Mouse (Mus musculus) neural tube, embryonic 14.5 days (tissue): Measurements from ENCODE around the gene Irf8. TPM values are rescaled to one million over a fixed set of nuclear protein-coding genes. Genes with fewer than 3 reads are reported as not detected.
"Not testable (repeated sequence)": the region's sequence is repeated elsewhere in the genome, so short reads cannot be mapped to it uniquely, and the experiment has no call there.

Experiments
- ATAC-seq: fragments of 200-750 bp; cut with Nextera tagmentation; 2 replicates; pipeline ENCODE4 v1.8.0; 2017; ENCODE audit warnings: low read depth, mild to moderate bottlenecking, moderate TSS enrichment, moderate library complexity
- H3K27ac ChIP-seq: fragments of 300-500 bp; sonication (generic); 2 replicates; pipeline ENCODE4 v1.5.1; 2014; ENCODE audit warnings: low read depth, mild to moderate bottlenecking, control low read depth, low read length, moderate library complexity, mixed read lengths
- H3K27me3 ChIP-seq: fragments of 300-500 bp; sonication (generic); 2 replicates; pipeline ENCODE4 v1.6.1; 2014; ENCODE audit warnings: low read length; ENCODE audit not compliant: control insufficient read depth, insufficient read depth
- H3K36me3 ChIP-seq: fragments of 300-500 bp; sonication (generic); 2 replicates; pipeline ENCODE4 v1.6.1; 2014; ENCODE audit warnings: low read length, mixed read lengths; ENCODE audit not compliant: control insufficient read depth, insufficient read depth
- H3K4me1 ChIP-seq: fragments of 300-500 bp; sonication (generic); 2 replicates; pipeline ENCODE4 v1.6.1; 2014; ENCODE audit warnings: low read length; ENCODE audit not compliant: control insufficient read depth, insufficient read depth
- H3K4me2 ChIP-seq: fragments of 300-500 bp; sonication (generic); 2 replicates; pipeline ENCODE4 v1.6.1; 2014; ENCODE audit warnings: mild to moderate bottlenecking, low read depth, low read length, control low read depth
- H3K4me3 ChIP-seq: fragments of 300-500 bp; sonication (generic); 2 replicates; pipeline ENCODE4 v1.5.1; 2014; ENCODE audit warnings: low read depth, low read length, control low read depth, mixed read lengths
- H3K9ac ChIP-seq: fragments of 300-500 bp; sonication (generic); replicated peaks from 2 replicates; pipeline ENCODE4 v1.6.1; 2014; ENCODE audit warnings: low read depth, mild to moderate bottlenecking, control low read depth, low read length, mixed read lengths
- H3K9me3 ChIP-seq: fragments of 300-500 bp; sonication (generic); 2 replicates; pipeline ENCODE4 v1.6.1; 2016; ENCODE audit warnings: low read length; ENCODE audit not compliant: control insufficient read depth
- WGBS: fragments of 180-500 bp; shearing (Covaris S2); extraction: QIAGEN DNeasy Blood & Tissue Kit; methylation state at CpG from one replicate; pipeline ENCODE4 v1.1.7; 2014; 5-methylcytosine and 5-hydroxymethylcytosine counted together
- polyA plus RNA-seq: library from polyadenylated mRNA; unstranded; fragments of >200 nt; fragmentation: Nextera tagmentation; extraction: Ambion mirVana; gene quantifications from 2 replicates; pipeline ENCODE4 v1.2.1, GENCODE M21; 2014

Irf8 gene
- polyA plus RNA-seq, 1 experiment from 2014 or later = 1.5 TPM

DNA sequence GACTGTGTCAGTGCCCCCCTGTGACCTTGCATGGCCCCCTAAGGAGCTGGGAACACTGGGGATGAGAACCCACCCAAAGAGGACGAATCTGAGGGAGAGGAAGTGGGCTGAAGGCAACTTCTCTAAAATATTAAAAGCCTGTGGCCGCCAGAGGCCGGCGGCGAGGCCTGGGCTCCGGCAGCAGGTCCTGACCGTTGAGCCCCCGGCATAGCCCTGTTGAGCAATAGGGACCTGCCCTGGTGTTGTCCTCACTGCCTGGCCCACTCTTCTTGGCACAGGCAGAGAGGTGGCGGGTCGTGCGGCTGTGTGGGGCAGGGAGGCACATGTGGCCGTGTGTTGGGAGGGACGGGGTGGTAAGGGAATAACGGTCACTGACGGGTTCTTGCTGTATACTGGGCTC lies 56.6 kb downstream of the Irf8 start:
- Histone ChIP-seq H3K4me2 (no peak overlapping the region), H3K27me3 (no peaks in the 10 kb centered on the region), H3K36me3 (no peaks in the 10 kb centered on the region), H3K4me1 (no peaks in the 10 kb centered on the region), H3K9ac (no peak overlapping the region), H3K4me3 (no peak overlapping the region), H3K27ac (no peak overlapping the region), H3K9me3 (no peaks in the 10 kb centered on the region)
- no peak for ATAC-seq
- 84% methylated on average over 15 of the region's 15 CpGs for WGBS

DNA sequence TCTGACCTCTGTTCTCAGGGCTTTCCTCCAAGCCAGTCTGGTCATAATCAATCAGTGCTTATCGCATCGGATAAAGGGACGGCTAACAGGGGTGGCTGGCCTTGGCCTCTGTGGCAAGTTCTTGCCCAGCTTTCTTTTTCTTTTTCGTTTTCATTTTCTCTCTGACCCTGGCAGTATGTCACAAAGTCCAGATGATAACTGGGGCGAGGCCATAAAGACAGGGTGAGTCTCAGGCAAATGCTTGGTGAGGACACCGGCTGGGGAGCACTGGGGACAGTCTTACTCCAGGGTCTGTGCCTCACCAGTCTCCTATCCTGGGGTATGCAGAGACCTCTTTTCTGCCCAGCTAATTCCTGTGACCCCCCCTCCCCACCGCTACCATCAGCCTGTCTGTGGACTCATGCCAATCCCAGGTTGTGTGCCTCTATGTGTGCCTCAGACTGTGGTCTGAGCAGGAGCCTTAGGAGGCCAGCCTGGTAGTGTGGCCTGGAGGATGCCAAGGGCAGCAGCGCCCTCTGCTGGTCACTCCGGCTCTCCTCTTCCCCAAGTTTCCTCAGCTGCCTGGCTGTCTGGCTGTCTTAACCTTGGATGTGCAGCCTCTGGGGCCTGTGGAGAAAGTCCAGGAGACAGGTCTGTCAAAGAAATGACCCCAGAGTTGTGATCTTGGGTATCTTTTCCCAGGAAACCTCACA lies 59.9 kb downstream of the Irf8 start:
- H3K9ac ChIP-seq = no peak overlapping the region
- no peaks in the 10 kb centered on the region for H3K9me3 ChIP-seq
- H3K27me3 ChIP-seq = no peaks in the 10 kb centered on the region
- no peaks in the 10 kb centered on the region for H3K36me3 ChIP-seq
- 51% methylated on average over 9 of the region's 9 CpGs for WGBS
- H3K27ac ChIP-seq = no peak overlapping the region
- peak; percentile 68; the same call in 1 of the 2 replicates for ATAC-seq
- no peaks in the 10 kb centered on the region for H3K4me1 ChIP-seq
- no peak overlapping the region for H3K4me2 ChIP-seq
- no peak overlapping the region for H3K4me3 ChIP-seq

DNA sequence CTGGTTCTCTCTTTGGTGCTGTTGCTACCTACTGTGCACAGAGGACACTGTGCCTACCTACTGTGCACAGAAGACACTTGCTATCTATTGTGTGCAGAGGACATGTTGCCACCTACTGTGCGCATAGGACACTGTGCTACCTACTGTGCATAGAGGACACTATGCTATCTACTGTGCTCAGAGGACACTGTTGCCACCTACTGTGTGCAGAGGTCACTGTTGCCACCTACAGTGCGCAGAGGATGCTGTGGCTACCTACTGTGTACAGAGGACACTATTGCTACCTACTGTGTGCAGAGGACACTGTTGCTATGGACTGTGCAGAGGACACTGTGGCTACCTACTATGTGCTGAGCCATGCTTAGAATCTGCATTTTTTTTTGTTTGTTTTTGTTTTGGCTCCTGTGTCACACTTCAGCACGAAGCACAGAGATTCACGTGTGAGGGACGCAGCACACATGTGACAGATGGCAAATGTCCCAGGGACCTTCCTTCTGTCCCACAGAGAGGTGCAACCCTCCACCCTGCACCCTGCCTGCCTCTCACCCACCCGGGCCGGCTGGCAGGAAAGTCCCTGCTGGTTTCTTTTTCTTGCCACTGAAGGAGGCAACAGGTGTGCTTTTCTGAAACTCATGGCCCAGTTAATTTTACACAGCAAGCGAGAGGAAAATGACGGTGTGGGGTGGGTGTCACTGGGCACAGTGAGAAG lies 61.0 kb downstream of the Irf8 start:
- Histone ChIP-seq H3K4me1 (no peaks in the 10 kb centered on the region), H3K9ac (no peak overlapping the region), H3K4me2 (no peak overlapping the region), H3K9me3 (no peaks in the 10 kb centered on the region), H3K27ac (no peak overlapping the region), H3K36me3 (no peaks in the 10 kb centered on the region), H3K4me3 (no peak overlapping the region), H3K27me3 (no peaks in the 10 kb centered on the region)
- ATAC-seq = no peak
- WGBS = 83% methylated on average over 9 of the region's 9 CpGs

DNA sequence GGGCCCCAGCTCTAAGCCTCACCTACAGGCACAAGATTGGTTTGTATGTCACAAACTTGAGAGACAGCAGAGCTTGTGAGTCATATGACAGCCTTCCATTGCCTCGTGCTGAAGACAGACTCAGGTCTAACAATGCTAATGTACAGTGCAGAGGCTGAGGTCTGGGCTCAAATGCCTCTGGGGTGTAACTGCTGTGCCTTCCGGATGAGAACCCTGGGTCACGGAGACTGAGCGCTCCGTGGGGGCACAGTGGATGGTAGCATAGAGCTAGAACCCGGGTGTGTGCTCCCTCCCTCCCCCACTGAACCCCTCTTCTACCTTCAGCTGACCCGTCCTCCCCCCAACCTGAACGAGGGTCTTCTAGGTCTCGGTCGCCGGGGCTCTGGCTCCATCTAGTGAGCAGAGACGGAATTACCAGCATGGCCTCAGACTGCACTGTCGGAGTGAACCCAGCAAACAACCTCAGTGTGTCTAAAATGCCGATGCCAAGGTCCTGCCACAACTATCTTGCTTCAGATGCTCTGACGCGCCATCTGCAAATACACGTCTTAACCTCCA lies 64.2 kb downstream of the Irf8 start:
- H3K4me3 ChIP-seq = no peak overlapping the region
- H3K9me3 ChIP-seq = no peaks in the 10 kb centered on the region
- 0 out of 2 replicates have a peak overlapping the region, but pooled peaks have one; percentile 14 for H3K4me2 ChIP-seq
- H3K27me3 ChIP-seq = no peaks in the 10 kb centered on the region
- H3K9ac ChIP-seq = 0 out of 2 replicates have a peak overlapping the region, but pooled peaks have one; percentile 11
- ATAC-seq = no peak
- no peaks in the 10 kb centered on the region for H3K4me1 ChIP-seq
- 9% methylated on average over 17 of the region's 17 CpGs for WGBS
- H3K36me3 ChIP-seq = no peaks in the 10 kb centered on the region
- H3K27ac ChIP-seq = no peak overlapping the region

DNA sequence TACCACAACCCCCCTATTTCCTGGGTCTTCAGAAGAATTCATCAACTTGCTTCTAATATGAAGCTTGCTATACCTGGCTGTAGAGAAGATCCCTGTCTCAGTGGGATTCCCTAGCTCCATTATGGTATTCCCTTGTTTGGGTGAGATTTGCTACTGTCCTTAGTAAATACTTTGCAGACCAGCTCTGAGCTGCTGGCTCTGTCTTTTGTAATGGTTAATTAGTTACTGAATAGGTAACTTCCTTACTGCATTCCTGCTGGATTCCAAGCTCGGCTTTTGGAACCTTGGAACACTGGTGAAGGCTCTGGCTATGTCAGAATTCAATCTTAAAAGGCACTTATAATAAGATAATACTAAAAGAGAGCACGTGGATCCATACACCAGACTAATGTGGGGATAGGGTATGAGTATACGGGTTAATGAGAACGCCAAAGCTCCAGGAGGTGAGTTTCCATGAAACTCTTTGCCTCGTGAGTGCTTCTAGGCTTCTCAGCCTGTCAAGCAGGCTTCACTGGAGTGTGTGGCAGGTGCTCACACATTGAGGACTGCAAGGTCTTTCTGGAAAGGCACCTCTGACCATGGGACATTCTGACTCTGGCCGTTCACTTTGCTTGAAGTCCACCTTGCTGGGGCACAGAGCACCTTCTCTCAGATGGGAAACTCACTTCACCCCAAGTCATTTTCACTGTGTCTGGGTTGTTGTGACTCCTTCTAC lies 67.7 kb downstream of the Irf8 start:
- not testable (repeated sequence) for H3K36me3 ChIP-seq, ATAC-seq, H3K9me3 ChIP-seq, H3K4me2 ChIP-seq, H3K27me3 ChIP-seq, H3K9ac ChIP-seq, H3K27ac ChIP-seq, H3K4me3 ChIP-seq, H3K4me1 ChIP-seq
- 63% methylated on average over 6 of the region's 6 CpGs for WGBS

DNA sequence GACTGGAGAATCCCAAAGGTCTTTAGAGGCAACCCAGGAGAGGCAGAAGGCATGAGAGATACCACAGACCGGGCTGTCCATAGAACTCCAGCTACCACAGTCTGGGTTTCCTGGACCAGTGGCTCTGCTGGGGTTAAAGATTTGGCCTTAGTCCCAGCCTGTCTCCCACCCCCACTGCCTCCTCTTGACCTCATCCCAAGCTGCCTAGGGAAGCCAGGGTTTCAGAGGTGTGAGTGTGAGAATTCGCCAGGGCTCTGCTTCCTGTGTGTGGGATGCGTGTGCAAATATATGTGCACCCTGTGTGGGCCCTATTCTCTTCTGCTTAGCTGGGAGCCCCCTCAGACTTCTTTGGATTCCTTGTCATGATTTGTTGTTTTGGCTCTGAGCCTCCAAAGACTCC lies 68.6 kb downstream of the Irf8 start:
- H3K4me2 ChIP-seq = no peak overlapping the region
- no peaks in the 10 kb centered on the region for H3K27me3 ChIP-seq
- no peaks in the 10 kb centered on the region for H3K36me3 ChIP-seq
- H3K27ac ChIP-seq = no peak overlapping the region
- H3K9me3 ChIP-seq = no peaks in the 10 kb centered on the region
- 69% methylated on average over 3 of the region's 3 CpGs for WGBS
- no peak for ATAC-seq
- H3K4me3 ChIP-seq = no peak overlapping the region
- H3K4me1 ChIP-seq = no peaks in the 10 kb centered on the region
- no peak overlapping the region for H3K9ac ChIP-seq

Other genes starting within 250 kb of the Irf8 start
- gene Gins2, start 147.1 kb upstream of the Irf8 start, polyA plus RNA-seq = 10.5 and 13.1 TPM in 2 replicates
- gene 1190005I06Rik, start 88.7 kb upstream of the Irf8 start, polyA plus RNA-seq = 9.9 and 10.0 TPM in 2 replicates
- gene Gm27021, start 68.3 kb upstream of the Irf8 start, polyA plus RNA-seq = 4.6 and 8.4 TPM in 2 replicates
- gene Cox4i1, start 68.1 kb upstream of the Irf8 start, polyA plus RNA-seq = 1,198 and 1,298 TPM in 2 replicates
- 95.8 and 125 TPM in 2 replicates for gene Emc8, start 67.8 kb upstream of the Irf8 start, polyA plus RNA-seq